Mouse (Mus musculus) liver, embryonic 14.5 days (tissue): ENCODE data around the gene Dock9. TPM values are rescaled to one million over a fixed set of nuclear protein-coding genes. Genes with fewer than 3 reads are reported as not detected.

ENCODE experiments used
- ATAC-seq: fragments of 200-750 bp; cut with Nextera tagmentation; 2 replicates; pipeline ENCODE4 v1.8.0; 2017; ENCODE audit warnings: moderate number of reproducible peaks, mild to moderate bottlenecking, moderate library complexity; ENCODE audit not compliant: insufficient read depth
- DNase-seq, 3 experiments: peaks; one replicate each; pipeline ENCODE4 v3.0.0-alpha.2; 2012 to 2013; ENCODE audit warnings: low read depth in 3 of 3, low spot score in 3 of 3
- H3K27ac ChIP-seq: fragments of 300-500 bp; sonication (generic); 2 replicates; pipeline ENCODE4 v1.5.1; 2014; ENCODE audit warnings: moderate library complexity, mild to moderate bottlenecking, control low read depth, inconsistent platforms
- H3K27me3 ChIP-seq: fragments of 300-500 bp; sonication (generic); 2 replicates; pipeline ENCODE4 v1.6.1; 2014; ENCODE audit warnings: mild to moderate bottlenecking, low read length, moderate library complexity; ENCODE audit not compliant: control insufficient read depth, insufficient read depth
- H3K36me3 ChIP-seq: fragments of 300-500 bp; sonication (generic); replicated peaks from 2 replicates; pipeline ENCODE4 v1.6.1; 2014; ENCODE audit warnings: low read depth; ENCODE audit not compliant: control insufficient read depth, insufficient read depth
- H3K4me1 ChIP-seq, 2 experiments: fragments of 200-500 bp in 1 of 2; fragments of 300-500 bp in 1 of 2; sonication (generic) in 1 of 2; replicated peaks; 2 replicates each; pipeline ENCODE4 v1.6.1; 2012 to 2014; ENCODE audit warnings: antibody characterized with exemption in 1 of 2, inconsistent platforms in 1 of 2, low read length in 1 of 2; ENCODE audit not compliant: control insufficient read depth in 2 of 2, insufficient read depth in 2 of 2
- H3K4me2 ChIP-seq: fragments of 300-500 bp; sonication (generic); 2 replicates; pipeline ENCODE4 v1.6.1; 2014; ENCODE audit warnings: low read depth, mild to moderate bottlenecking, control low read depth, moderate library complexity
- H3K4me3 ChIP-seq, 2 experiments: fragments of 200-500 bp in 1 of 2; fragments of 300-500 bp in 1 of 2; sonication (generic) in 1 of 2; 2 replicates each; pipeline ENCODE4 v1.5.1; 2012 to 2014; ENCODE audit warnings: low read depth in 2 of 2, low read length in 2 of 2, mild to moderate bottlenecking in 2 of 2, control low read depth in 1 of 2, inconsistent platforms in 1 of 2, moderate library complexity in 1 of 2; ENCODE audit not compliant: insufficient read depth in 1 of 2
- H3K9ac ChIP-seq: fragments of 300-500 bp; sonication (generic); replicated peaks from 2 replicates; pipeline ENCODE4 v1.6.1; 2014; ENCODE audit warnings: mild to moderate bottlenecking, control low read depth, moderate library complexity
- H3K9me3 ChIP-seq: fragments of 300-500 bp; sonication (generic); 2 replicates; pipeline ENCODE4 v1.6.1; 2016; ENCODE audit warnings: low read length, mixed read lengths; ENCODE audit not compliant: control insufficient read depth
- CTCF ChIP-seq: IDR thresholded peaks from 2 replicates; pipeline ENCODE4 v1.5.1; 2016; ENCODE audit warnings: antibody characterized with exemption, low read depth, control low read depth
- EP300 ChIP-seq: IDR thresholded peaks from 2 replicates; pipeline ENCODE4 v1.6.1; 2016; ENCODE audit warnings: antibody characterized with exemption, low read depth
- WGBS: fragments of 180-500 bp; shearing (Covaris S2); extraction: QIAGEN DNeasy Blood & Tissue Kit; methylation state at CpG from one replicate; pipeline ENCODE4 v1.1.7; 2014; ENCODE audit not compliant: insufficient replicate concordance; 5-methylcytosine and 5-hydroxymethylcytosine counted together
- polyA plus RNA-seq, 2 experiments: library from polyadenylated mRNA; depleted of rRNA in 1 of 2; stranded (reverse) in 1 of 2; unstranded in 1 of 2; fragments of >200 nt; fragmentation: Nextera tagmentation in 1 of 2; extraction: Ambion mirVana in 1 of 2; gene quantifications; 2 replicates each; pipeline versions ENCODE4 v1.2.1 to v1.2.3; 2012 to 2014

The Dock9 gene
- polyA plus RNA-seq, 2 experiments: 1.2 to 1.8 TPM

DNA sequence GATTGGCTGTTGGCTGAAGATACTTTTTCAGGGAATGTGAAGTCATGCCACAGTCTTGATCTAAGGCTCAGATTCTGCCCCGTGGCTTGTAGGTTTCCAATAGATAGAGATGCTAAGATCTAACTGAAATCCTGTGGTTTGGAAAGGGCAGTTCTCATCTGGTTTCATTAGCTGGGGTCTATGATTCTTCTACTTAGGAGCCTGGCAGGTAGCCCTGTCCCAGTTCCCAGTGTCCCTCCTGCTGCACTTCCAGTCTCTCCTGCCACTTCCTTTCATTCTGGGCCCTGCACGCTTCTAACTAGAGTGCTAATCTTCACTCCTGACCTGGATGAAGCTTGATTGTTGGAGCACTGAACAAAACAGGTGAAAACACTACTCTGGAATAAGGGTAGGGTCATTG is 142.7 kb downstream of the Dock9 start:
- no peak for ATAC-seq
- Histone ChIP-seq H3K9ac (no peak overlapping the region), H3K9me3 (no peaks in the 10 kb centered on the region), H3K27ac (no peak overlapping the region), H3K4me1 (no peaks in the 10 kb centered on the region), H3K36me3 (no peaks in the 10 kb centered on the region), H3K4me3 (no peak overlapping the region), H3K4me2 (no peak overlapping the region), H3K27me3 (no peaks in the 10 kb centered on the region)
- TF ChIP-seq CTCF (no peak), EP300 (no peak)
- 43% methylated on average over 2 of the region's 2 CpGs for WGBS
- no peak for DNase-seq

DNA sequence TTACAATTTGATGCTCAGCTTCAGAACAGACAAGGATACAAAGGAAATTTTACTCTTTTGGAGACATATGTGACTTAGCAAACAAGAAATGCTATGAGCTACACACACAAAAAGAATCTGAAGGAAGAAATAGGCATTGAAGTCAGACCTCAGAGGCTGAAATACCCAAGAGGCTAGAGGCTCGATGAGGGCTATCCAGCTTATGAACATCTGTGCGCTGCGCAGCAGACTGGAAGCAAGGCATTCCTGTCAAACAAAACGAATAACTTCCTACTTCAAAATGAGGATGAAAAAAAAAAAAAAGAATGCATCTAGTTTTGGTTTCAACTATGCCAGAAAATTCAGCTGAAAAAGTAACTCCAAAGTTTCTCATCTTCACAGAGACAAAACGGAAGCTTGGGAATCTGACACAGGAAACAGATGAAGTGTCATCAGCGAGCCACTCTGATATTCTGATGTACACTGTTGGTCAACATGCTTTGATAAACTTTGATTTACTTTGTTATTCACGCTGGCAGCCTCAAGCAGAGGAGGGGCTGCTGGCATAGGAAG is 143.1 kb downstream of the Dock9 start:
- H3K27me3 ChIP-seq: no peaks in the 10 kb centered on the region
- H3K4me1 ChIP-seq: no peaks in the 10 kb centered on the region
- no peak overlapping the region for H3K27ac ChIP-seq
- TF ChIP-seq EP300 (no peak), CTCF (no peak)
- no peak overlapping the region for H3K9ac ChIP-seq
- H3K4me3 ChIP-seq: no peak overlapping the region
- WGBS: 37% methylated on average over 7 of the region's 7 CpGs
- DNase-seq (no peak), ATAC-seq (no peak)
- H3K4me2 ChIP-seq: no peak overlapping the region
- no peaks in the 10 kb centered on the region for H3K36me3 ChIP-seq
- H3K9me3 ChIP-seq: no peaks in the 10 kb centered on the region

DNA sequence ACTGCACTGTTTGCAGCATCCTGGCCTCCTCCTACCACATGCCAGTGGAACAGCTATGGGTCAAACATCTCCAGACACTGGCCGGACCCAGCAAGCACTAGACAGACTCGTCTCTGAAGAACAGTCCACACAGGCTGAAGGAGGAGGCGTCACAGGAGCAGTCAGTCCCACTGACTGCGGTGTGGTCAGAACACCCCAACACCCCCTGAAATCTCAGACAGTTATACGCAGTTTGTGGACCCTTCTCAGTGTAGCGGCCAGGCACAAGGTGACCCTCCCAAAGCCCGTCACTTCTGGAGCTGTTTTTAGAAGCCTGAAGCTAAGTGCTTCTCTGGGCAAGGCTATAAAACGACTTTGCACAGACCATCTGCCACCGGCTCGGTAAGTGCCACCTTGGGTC is 143.9 kb downstream of the Dock9 start:
- Histone ChIP-seq H3K36me3 (no peaks in the 10 kb centered on the region), H3K9ac (no peak overlapping the region), H3K4me2 (no peak overlapping the region), H3K9me3 (no peaks in the 10 kb centered on the region), H3K27me3 (no peaks in the 10 kb centered on the region), H3K27ac (no peak overlapping the region), H3K4me3 (no peak overlapping the region), H3K4me1 (peaks cover 0 to 3% of the 10 kb centered on the region in 2 experiments; a peak in 1 of 4 replicates)
- DNase-seq (no peak), ATAC-seq (no peak)
- 71% methylated on average over 10 of the region's 10 CpGs for WGBS
- no peak for TF ChIP-seq EP300
- no peak for TF ChIP-seq CTCF

DNA sequence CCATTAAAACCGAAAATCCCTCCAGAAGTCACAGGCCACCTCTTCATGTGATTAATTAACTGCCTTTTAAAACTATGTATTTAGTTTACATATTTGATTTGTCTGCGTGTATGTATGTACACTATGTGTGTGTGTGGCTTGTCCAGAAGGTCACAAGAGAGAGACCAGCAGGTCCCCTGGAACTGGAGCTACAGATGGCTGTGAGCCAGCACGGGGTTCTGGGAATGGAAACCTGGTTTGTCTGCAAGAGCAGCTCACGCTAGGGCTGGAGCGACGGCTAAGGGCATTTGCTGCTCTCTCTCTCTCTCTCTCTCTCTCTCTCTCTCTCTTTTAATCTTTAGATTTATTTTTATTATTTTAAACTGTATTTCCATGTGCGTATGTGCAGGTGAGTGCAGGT is 144.4 kb downstream of the Dock9 start:
- ATAC-seq: no peak
- TF ChIP-seq CTCF (no peak), EP300 (no peak)

DNA sequence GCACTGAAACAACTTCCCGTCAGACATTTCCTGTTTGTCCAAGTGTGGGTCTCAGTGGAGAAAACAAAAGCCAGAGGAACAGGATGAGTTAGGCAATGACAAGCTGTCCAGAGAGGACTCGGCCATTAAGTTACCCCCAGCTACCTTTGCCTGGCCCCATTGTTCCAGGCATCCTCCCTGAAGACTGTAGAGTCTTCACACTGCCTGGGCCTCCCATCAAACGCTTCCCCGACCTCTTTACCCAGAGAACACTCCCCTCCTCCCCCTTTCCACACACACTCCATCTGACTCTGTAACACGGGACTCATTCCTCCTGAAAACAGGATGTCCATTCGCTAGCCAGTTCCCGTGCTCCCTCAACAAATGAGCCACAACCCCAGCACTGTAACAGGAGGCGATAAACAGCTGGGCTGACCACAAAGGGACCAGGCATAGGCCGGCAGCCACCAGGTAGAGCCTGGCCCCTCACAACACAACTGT is 149.0 kb downstream of the Dock9 start:
- TF ChIP-seq EP300 (no peak), CTCF (no peak)
- H3K27ac ChIP-seq: no peak overlapping the region
- ATAC-seq: no peak

More for the DNA sequence above, 144.4 kb downstream of the Dock9 start:
- Histone ChIP-seq H3K27ac (no peak overlapping the region), H3K4me3 (no peak overlapping the region), H3K9ac (no peak overlapping the region), H3K4me1 (peaks cover 0 to 3% of the 10 kb centered on the region in 2 experiments; a peak in 1 of 4 replicates), H3K4me2 (no peak overlapping the region), H3K9me3 (no peaks in the 10 kb centered on the region), H3K36me3 (no peaks in the 10 kb centered on the region), H3K27me3 (no peaks in the 10 kb centered on the region)
- WGBS: 70% methylated on average over 7 of the region's 7 CpGs
- DNase-seq: no peak

More for the DNA sequence above, 149.0 kb downstream of the Dock9 start:
- no peak overlapping the region for H3K4me2 ChIP-seq
- no peak overlapping the region for H3K4me3 ChIP-seq
- peaks cover 0 to 3% of the 10 kb centered on the region in 2 experiments; a peak in 1 of 4 replicates for H3K4me1 ChIP-seq
- H3K9ac ChIP-seq: no peak overlapping the region
- H3K9me3 ChIP-seq: no peaks in the 10 kb centered on the region
- no peaks in the 10 kb centered on the region for H3K27me3 ChIP-seq
- WGBS: 22% methylated on average over 9 of the region's 9 CpGs
- no peaks in the 10 kb centered on the region for H3K36me3 ChIP-seq
- no peak for DNase-seq
